Mouse (Mus musculus): ENCODE data around the gene Sycp3. TPM values are rescaled to one million over a fixed set of nuclear protein-coding genes. Genes with fewer than 3 reads are reported as not detected.
"Not testable (repeated sequence)": the region's sequence is repeated elsewhere in the genome, so short reads cannot be mapped to it uniquely, and the experiment has no call there.

Sycp3 gene
- polyA plus RNA-seq, 1 experiment from 2014 or later: not detected

- no peak overlapping the region for H3K4me3 ChIP-seq (ENCODE audit: low read depth, low read length)
- 92% methylated on average over 6 of the region's 6 CpGs for WGBS
Observed at GRCm38 (mm10) chr10:88427998-88428397, 31.4 kb upstream of the Sycp3 start.

GRCm38 (mm10) chr10:88441224-88441623 lies 18.1 kb upstream of the Sycp3 start:
- Histone ChIP-seq H3K36me3 (ENCODE audit: control insufficient read depth, insufficient read depth, low read length) (no peaks in the 10 kb centered on the region), H3K27me3 (ENCODE audit: control insufficient read depth, insufficient read depth, low read length) (no peaks in the 10 kb centered on the region), H3K27ac (ENCODE audit: low read depth, low read length) (no peak overlapping the region), H3K4me1 (ENCODE audit: control insufficient read depth, insufficient read depth, low read length) (no peaks in the 10 kb centered on the region), H3K9ac (ENCODE audit: low read length) (no peak overlapping the region), H3K4me2 (ENCODE audit: low read depth) (no peak overlapping the region), H3K4me3 (ENCODE audit: low read depth, low read length) (no peak overlapping the region), H3K9me3 (ENCODE audit: control insufficient read depth, low read length) (no peaks in the 10 kb centered on the region)
- DNase-seq (ENCODE audit: low spot score) (no peak), ATAC-seq (ENCODE audit: insufficient read depth, low FRiP score, low TSS enrichment) (no peak)
- 89% methylated on average over 6 of the region's 6 CpGs for WGBS

More at GRCm38 (mm10) chr10:88427998-88428397, 31.4 kb upstream of the Sycp3 start:
- DNase-seq (ENCODE audit: low spot score) (no peak), ATAC-seq (ENCODE audit: insufficient read depth, low FRiP score, low TSS enrichment) (no peak)
- Histone ChIP-seq H3K4me2 (ENCODE audit: low read depth) (no peak overlapping the region), H3K27me3 (ENCODE audit: control insufficient read depth, insufficient read depth, low read length) (no peaks in the 10 kb centered on the region), H3K9me3 (ENCODE audit: control insufficient read depth, low read length) (no peaks in the 10 kb centered on the region), H3K9ac (ENCODE audit: low read length) (no peak overlapping the region), H3K36me3 (ENCODE audit: control insufficient read depth, insufficient read depth, low read length) (no peaks in the 10 kb centered on the region), H3K27ac (ENCODE audit: low read depth, low read length) (no peak overlapping the region), H3K4me1 (ENCODE audit: control insufficient read depth, insufficient read depth, low read length) (no peaks in the 10 kb centered on the region)

GRCm38 (mm10) chr10:88451221-88451620 lies 8.1 kb upstream of the Sycp3 start:
- ATAC-seq (ENCODE audit: insufficient read depth, low FRiP score, low TSS enrichment): no peak
- Histone ChIP-seq H3K4me3 (ENCODE audit: low read depth, low read length) (no peak overlapping the region), H3K4me1 (ENCODE audit: control insufficient read depth, insufficient read depth, low read length) (no peaks in the 10 kb centered on the region), H3K9me3 (ENCODE audit: control insufficient read depth, low read length) (no peaks in the 10 kb centered on the region), H3K27me3 (ENCODE audit: control insufficient read depth, insufficient read depth, low read length) (no peaks in the 10 kb centered on the region), H3K36me3 (ENCODE audit: control insufficient read depth, insufficient read depth, low read length) (no peaks in the 10 kb centered on the region), H3K9ac (ENCODE audit: low read length) (no peak overlapping the region), H3K4me2 (ENCODE audit: low read depth) (no peak overlapping the region), H3K27ac (ENCODE audit: low read depth, low read length) (no peak overlapping the region)
- no peak for DNase-seq (ENCODE audit: low spot score)
- 89% methylated on average over 2 of the region's 2 CpGs for WGBS

- H3K27me3 ChIP-seq (ENCODE audit: control insufficient read depth, insufficient read depth, low read length): no peaks in the 10 kb centered on the region
- no peak overlapping the region for H3K4me2 ChIP-seq (ENCODE audit: low read depth)
- H3K36me3 ChIP-seq (ENCODE audit: control insufficient read depth, insufficient read depth, low read length): no peaks in the 10 kb centered on the region
- no peak overlapping the region for H3K4me3 ChIP-seq (ENCODE audit: low read depth, low read length)
- DNase-seq (ENCODE audit: low spot score) (no peak), ATAC-seq (ENCODE audit: insufficient read depth, low FRiP score, low TSS enrichment) (no peak)
- no peaks in the 10 kb centered on the region for H3K9me3 ChIP-seq (ENCODE audit: control insufficient read depth, low read length)
- WGBS: 88% methylated on average over 6 of the region's 6 CpGs
- H3K9ac ChIP-seq (ENCODE audit: low read length): no peak overlapping the region
- H3K4me1 ChIP-seq (ENCODE audit: control insufficient read depth, insufficient read depth, low read length): no peaks in the 10 kb centered on the region
- no peak overlapping the region for H3K27ac ChIP-seq (ENCODE audit: low read depth, low read length)
Observed at GRCm38 (mm10) chr10:88451990-88452389, 7.4 kb upstream of the Sycp3 start.

GRCm38 (mm10) chr10:88457816-88458215 lies 1.6 kb upstream of the Sycp3 start:
- no peaks in the 10 kb centered on the region for H3K36me3 ChIP-seq (ENCODE audit: control insufficient read depth, insufficient read depth, low read length)
- ATAC-seq (ENCODE audit: insufficient read depth, low FRiP score, low TSS enrichment): no peak
- H3K4me2 ChIP-seq (ENCODE audit: low read depth): no peak overlapping the region
- H3K4me3 ChIP-seq (ENCODE audit: low read depth, low read length): no peak overlapping the region
- H3K9ac ChIP-seq (ENCODE audit: low read length): no peak overlapping the region
- H3K27me3 ChIP-seq (ENCODE audit: control insufficient read depth, insufficient read depth, low read length): no peaks in the 10 kb centered on the region
- no peaks in the 10 kb centered on the region for H3K9me3 ChIP-seq (ENCODE audit: control insufficient read depth, low read length)
- WGBS: 45% methylated on average over 6 of the region's 6 CpGs
- DNase-seq (ENCODE audit: low spot score): no peak
- H3K27ac ChIP-seq (ENCODE audit: low read depth, low read length): no peak overlapping the region
- no peaks in the 10 kb centered on the region for H3K4me1 ChIP-seq (ENCODE audit: control insufficient read depth, insufficient read depth, low read length)

- Histone ChIP-seq H3K4me2 (ENCODE audit: low read depth) (no peak overlapping the region), H3K9ac (ENCODE audit: low read length) (no peak overlapping the region), H3K9me3 (ENCODE audit: control insufficient read depth, low read length) (no peaks in the 10 kb centered on the region), H3K27ac (ENCODE audit: low read depth, low read length) (no peak overlapping the region), H3K27me3 (ENCODE audit: control insufficient read depth, insufficient read depth, low read length) (no peaks in the 10 kb centered on the region), H3K36me3 (ENCODE audit: control insufficient read depth, insufficient read depth, low read length) (no peaks in the 10 kb centered on the region), H3K4me1 (ENCODE audit: control insufficient read depth, insufficient read depth, low read length) (no peaks in the 10 kb centered on the region), H3K4me3 (ENCODE audit: low read depth, low read length) (no peak overlapping the region)
- ATAC-seq (ENCODE audit: insufficient read depth, low FRiP score, low TSS enrichment) (no peak), DNase-seq (ENCODE audit: low spot score) (no peak)
- 69% methylated on average over 18 of the region's 18 CpGs for WGBS
Observed at GRCm38 (mm10) chr10:88460122-88460820, 902 bp downstream of the Sycp3 start.

- not testable (repeated sequence) for H3K4me1 ChIP-seq (ENCODE audit: control insufficient read depth, insufficient read depth, low read length); DNase-seq (ENCODE audit: low spot score); H3K9ac ChIP-seq (ENCODE audit: low read length); H3K9me3 ChIP-seq (ENCODE audit: control insufficient read depth, low read length); H3K27ac ChIP-seq (ENCODE audit: low read depth, low read length); H3K4me2 ChIP-seq (ENCODE audit: low read depth); H3K27me3 ChIP-seq (ENCODE audit: control insufficient read depth, insufficient read depth, low read length); H3K36me3 ChIP-seq (ENCODE audit: control insufficient read depth, insufficient read depth, low read length); H3K4me3 ChIP-seq (ENCODE audit: low read depth, low read length); ATAC-seq (ENCODE audit: insufficient read depth, low FRiP score, low TSS enrichment)
- 89% methylated on average over 10 of the region's 10 CpGs for WGBS
Observed at GRCm38 (mm10) chr10:88482866-88483265, 23.5 kb downstream of the Sycp3 start.

DNA sequence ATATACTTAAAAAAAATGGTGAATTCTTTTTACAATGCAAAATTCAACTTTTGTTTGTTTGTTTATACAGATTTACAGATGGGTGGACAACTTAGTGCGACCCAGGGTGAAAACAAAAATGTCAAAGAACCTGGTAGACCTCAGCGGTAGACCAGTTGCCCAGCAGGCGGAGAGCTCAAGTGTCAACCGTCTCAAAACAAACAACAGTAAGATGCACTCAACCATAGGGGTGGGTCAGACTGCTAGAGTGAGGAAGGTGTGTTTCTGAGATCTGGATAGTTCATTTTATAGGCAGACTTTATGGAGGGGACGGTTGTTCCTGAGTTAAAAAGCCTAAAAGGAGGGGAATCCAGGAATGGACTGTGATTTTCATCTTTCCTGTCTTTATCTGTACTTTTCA lies 29.3 kb downstream of the Sycp3 start:
- WGBS: 84% methylated on average over 5 of the region's 5 CpGs
- Histone ChIP-seq H3K9me3 (ENCODE audit: control insufficient read depth, low read length) (no peaks in the 10 kb centered on the region), H3K4me2 (ENCODE audit: low read depth) (no peak overlapping the region), H3K4me1 (ENCODE audit: control insufficient read depth, insufficient read depth, low read length) (no peaks in the 10 kb centered on the region), H3K36me3 (ENCODE audit: control insufficient read depth, insufficient read depth, low read length) (no peaks in the 10 kb centered on the region), H3K27ac (ENCODE audit: low read depth, low read length) (no peak overlapping the region), H3K27me3 (ENCODE audit: control insufficient read depth, insufficient read depth, low read length) (no peaks in the 10 kb centered on the region), H3K4me3 (ENCODE audit: low read depth, low read length) (no peak overlapping the region), H3K9ac (ENCODE audit: low read length) (no peak overlapping the region)
- DNase-seq (ENCODE audit: low spot score) (no peak), ATAC-seq (ENCODE audit: insufficient read depth, low FRiP score, low TSS enrichment) (no peak)

DNA sequence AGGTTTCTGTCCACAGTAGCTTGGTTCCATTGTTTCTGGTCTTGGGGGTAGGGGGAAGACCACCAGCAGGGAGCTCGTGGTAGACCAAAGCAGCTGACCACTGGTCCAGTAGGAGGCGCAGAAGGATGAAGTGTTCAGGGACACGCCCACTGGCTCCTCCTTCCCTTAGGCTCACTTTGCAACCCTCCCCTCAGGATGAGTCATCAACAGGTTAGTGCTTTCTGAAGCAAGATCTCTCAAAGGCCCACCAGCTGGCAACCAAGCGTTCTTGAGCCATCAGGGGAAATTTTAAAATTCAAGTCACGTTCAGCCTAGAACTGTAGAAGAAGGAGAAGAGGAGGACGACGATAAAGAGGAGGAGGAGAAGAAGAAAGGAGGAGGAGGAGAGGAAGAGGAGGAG lies 32.3 kb downstream of the Sycp3 start:
- ATAC-seq (ENCODE audit: insufficient read depth, low FRiP score, low TSS enrichment): no peak
- no peak overlapping the region for H3K4me2 ChIP-seq (ENCODE audit: low read depth)
- no peaks in the 10 kb centered on the region for H3K36me3 ChIP-seq (ENCODE audit: control insufficient read depth, insufficient read depth, low read length)

More for the DNA sequence above, 32.3 kb downstream of the Sycp3 start:
- H3K4me1 ChIP-seq (ENCODE audit: control insufficient read depth, insufficient read depth, low read length): no peaks in the 10 kb centered on the region
- H3K27ac ChIP-seq (ENCODE audit: low read depth, low read length): no peak overlapping the region
- no peak for DNase-seq (ENCODE audit: low spot score)
- H3K4me3 ChIP-seq (ENCODE audit: low read depth, low read length): no peak overlapping the region
- 63% methylated on average over 7 of the region's 7 CpGs for WGBS
- no peaks in the 10 kb centered on the region for H3K9me3 ChIP-seq (ENCODE audit: control insufficient read depth, low read length)
- H3K27me3 ChIP-seq (ENCODE audit: control insufficient read depth, insufficient read depth, low read length): no peaks in the 10 kb centered on the region
- H3K9ac ChIP-seq (ENCODE audit: low read length): no peak overlapping the region
